Mouse (Mus musculus) granulocyte monocyte progenitor cell, adult 5-6 weeks (primary cell): ENCODE measurements around the gene Taar7a. TPM values are rescaled to one million over a fixed set of nuclear protein-coding genes. Genes with fewer than 3 reads are reported as not detected.

Experiments used
- ATAC-seq: replicated peaks from 2 replicates; pipeline ENCODE4 v1.8.0; 2016; ENCODE audit warnings: mild to moderate bottlenecking, moderate TSS enrichment, inconsistent platforms; ENCODE audit not compliant: poor library complexity, severe bottlenecking
- total RNA-seq, 2 experiments: library from RNA; stranded (forward) in 1 of 2; stranded (reverse) in 1 of 2; fragments of 200-712, 200-1000 nt in 1 of 2; fragments of >200 nt in 1 of 2; fragmentation: Nextera tagmentation in 1 of 2; gene quantifications; 2 replicates each; pipeline ENCODE4 v1.2.3; 2014 to 2017

The Taar7a gene
- total RNA-seq (2014; fragmentation: Nextera tagmentation) (not detected in 2 replicates), total RNA-seq (2017) (not detected in 2 replicates)

- no peak for ATAC-seq
Measured at GRCm38 (mm10) chr10:23993381-23993780, at the start of gene Taar7a. Taar7a (minus strand) TSS chr10:23993481.

GRCm38 (mm10) chr10:24040120-24040869 lies 47.0 kb upstream of the Taar7a start:
- no peak for ATAC-seq

- no peak for ATAC-seq
Measured at GRCm38 (mm10) chr10:24037314-24037713, 44.0 kb upstream of the Taar7a start, which contains the start of gene Taar7e. Taar7e (plus strand) TSS chr10:24037614.

GRCm38 (mm10) chr10:24031347-24031746 lies 38.1 kb upstream of the Taar7a start:
- no peak for ATAC-seq

GRCm38 (mm10) chr10:24026922-24027321 lies 33.6 kb upstream of the Taar7a start, which contains the start of gene Taar7d:
Taar7d (plus strand) TSS chr10:24027222.
- no peak for ATAC-seq

- no peak for ATAC-seq
Measured at GRCm38 (mm10) chr10:24008143-24008542, 14.9 kb upstream of the Taar7a start.

GRCm38 (mm10) chr10:24007034-24007433 lies 13.8 kb upstream of the Taar7a start:
- ATAC-seq: no peak

- no peak for ATAC-seq
Measured at GRCm38 (mm10) chr10:24006442-24006841, 13.2 kb upstream of the Taar7a start.

DNA sequence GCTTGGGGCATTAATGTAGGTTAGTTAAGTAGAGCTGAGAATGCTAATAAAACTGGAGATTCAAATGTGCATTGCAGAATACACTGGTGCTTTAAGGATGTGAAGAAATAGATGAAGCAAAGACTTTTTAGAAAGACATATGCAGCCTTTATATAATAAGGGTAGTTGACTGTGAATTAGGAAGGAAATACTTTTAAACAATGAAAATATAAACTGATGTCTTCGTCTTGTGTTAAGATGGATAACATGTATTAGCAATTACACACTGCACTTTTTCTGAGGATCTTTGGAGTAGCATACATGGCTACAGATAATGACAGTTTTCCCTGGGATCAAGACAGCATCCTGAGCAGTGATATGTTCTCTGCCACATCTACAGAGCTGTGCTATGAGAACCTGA lies 6.4 kb upstream of the Taar7a start, which contains the start of gene Taar7b:
Gene Taar7b (plus strand): TSS at position 301 of the 400 bp plus-strand sequence.
- ATAC-seq: no peak

- no peak for ATAC-seq
Measured at GRCm38 (mm10) chr10:23986419-23986818, 6.9 kb downstream of the Taar7a start.

- ATAC-seq: no peak
Measured at GRCm38 (mm10) chr10:23985546-23985945, 7.7 kb downstream of the Taar7a start, which contains the start of gene Taar6. Taar6 (minus strand) TSS chr10:23985646.

DNA sequence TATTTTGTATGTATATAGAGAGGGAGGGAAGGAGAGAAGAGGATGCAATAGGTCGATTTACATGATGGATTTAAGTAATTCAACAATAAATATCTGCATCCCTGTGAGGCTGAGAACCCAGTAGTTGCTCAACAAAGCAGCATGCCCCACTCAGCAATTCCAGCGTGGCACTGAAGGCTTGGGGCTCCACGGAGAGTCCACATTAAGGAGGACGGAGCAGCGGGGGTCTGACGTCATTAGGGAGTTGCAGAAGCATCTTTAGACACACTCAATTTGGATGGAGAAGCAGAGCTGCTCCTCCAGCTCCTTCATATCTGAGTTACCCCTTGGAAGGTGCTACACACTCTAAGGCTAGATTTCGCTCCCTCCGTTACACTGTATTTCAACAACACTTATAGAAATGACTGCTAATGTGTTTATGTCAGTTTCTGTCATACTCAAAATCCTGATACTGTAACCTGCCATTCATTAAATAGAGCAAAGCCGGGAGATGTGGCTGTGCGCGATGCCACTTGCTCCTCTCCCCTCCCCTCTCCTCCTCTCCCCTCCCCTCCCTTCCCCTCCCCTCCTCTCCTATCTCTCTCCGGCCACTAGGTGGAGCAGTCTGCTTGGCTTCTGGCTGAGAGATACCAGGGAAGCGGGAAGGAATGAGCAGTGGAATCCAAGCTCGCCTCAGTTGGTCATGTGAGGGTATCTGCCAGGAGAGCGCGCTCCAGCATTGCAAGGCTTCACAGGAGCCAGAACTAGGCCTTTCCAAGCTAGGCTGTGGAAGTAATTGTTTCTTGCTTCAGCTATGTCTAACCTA lies 14.2 kb downstream of the Taar7a start:
- peak; percentile 100 for ATAC-seq

DNA sequence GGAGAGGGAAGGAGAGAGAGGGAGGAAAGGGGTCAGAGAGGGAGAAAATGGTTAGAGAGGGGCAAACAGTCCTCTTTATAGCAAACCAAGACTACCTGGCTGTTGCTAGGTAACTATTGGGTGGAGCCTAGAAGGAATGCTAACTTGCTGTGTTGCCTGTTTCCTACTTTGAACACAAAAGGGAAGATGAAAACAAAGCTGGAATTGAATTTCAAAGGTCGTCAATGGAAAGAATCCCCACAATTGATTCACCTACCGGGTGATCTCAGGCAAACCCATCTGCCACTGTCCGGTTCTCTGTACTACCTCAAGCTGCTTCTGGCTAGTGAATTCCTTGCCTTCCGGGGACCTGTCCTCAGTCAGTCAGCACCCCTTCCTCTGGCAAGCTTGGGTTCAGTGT lies 15.3 kb downstream of the Taar7a start:
- no peak for ATAC-seq

GRCm38 (mm10) chr10:23971256-23971655 lies 22.0 kb downstream of the Taar7a start:
- ATAC-seq: no peak

GRCm38 (mm10) chr10:23970656-23971165 lies 22.6 kb downstream of the Taar7a start, which contains the start of gene Taar5:
Taar5 (plus strand) TSS chr10:23970706.
- no peak for ATAC-seq

GRCm38 (mm10) chr10:23964921-23965610 lies 28.2 kb downstream of the Taar7a start:
- peak; percentile 56 for ATAC-seq

GRCm38 (mm10) chr10:23963444-23963843 lies 29.8 kb downstream of the Taar7a start:
- no peak for ATAC-seq

DNA sequence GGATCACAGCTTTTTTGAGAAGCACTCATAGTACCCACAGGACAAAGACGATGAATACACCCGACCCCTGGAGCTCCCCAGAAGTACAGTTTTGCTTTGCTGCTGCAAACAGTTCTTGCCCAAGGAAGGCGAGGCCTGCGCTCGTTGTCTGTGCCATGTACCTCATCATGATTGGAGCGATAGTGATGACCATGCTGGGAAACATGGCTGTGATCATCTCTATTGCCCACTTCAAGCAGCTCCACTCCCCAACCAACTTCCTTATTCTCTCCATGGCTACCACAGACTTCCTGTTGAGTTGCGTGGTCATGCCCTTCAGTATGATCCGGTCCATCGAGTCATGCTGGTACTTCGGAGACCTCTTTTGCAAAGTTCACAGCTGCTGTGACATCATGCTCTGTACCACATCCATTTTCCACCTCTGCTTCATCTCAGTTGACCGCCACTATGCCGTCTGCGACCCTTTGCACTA lies 32.8 kb downstream of the Taar7a start, which contains the start of gene Taar4:
Gene Taar4 (plus strand): TSS at position 51 of the 472 bp plus-strand sequence.
- ATAC-seq: peak; percentile 94

DNA sequence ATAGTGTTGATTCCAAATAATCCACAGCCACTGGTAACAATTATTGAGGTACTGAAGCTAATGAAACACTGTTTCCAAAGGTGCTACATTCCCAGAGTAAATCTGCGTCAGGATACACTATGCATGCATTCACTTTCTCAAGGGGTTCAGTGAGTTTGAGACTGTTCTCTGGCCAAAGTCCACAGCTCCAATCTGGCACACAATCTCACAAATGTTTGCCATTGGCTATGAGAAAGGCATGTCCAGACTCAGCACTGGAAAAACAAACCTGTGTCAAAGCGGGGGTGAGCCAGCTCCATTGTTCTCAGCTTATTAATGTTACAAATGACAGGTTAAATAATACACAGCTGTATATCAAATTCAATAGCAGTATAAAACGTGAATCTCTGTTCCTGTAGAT lies 34.2 kb downstream of the Taar7a start:
- ATAC-seq: no peak

DNA sequence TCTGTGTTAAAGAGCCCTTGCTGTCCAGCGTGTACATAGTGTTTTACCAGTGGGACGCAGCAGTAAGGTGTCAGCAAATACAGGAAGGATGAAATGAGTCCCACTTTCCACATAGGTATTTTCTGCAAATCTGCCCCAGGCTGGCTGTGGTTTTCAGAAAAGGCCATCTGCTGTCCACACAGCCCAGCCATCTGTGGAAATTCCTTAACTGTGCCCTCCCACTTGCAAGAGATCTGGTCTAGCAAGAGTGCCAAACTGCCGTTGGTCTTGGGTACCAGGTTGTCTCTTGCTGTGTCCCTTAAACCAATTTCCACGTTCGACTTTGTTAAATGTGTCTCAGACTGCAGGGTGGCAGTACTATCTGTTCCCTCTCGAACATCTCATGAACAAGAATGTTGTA lies 41.6 kb downstream of the Taar7a start:
- no peak for ATAC-seq
